Comparison of ENCODE assay signal across 12 mouse cellular contexts in genomic region chr1:75443247-75444024, GRCm38 (mm10). TPM values are rescaled to one million over a fixed set of nuclear protein-coding genes. Genes with fewer than 3 reads are reported as not detected.
DNase-seq lines count a peak whose midpoint lies in the region; ATAC-seq and TF ChIP-seq lines count a peak whose summit lies in the region.
"Had no signal": no experiment of that assay in that cellular context is flagged by ENCODE, and none has a peak within 500 bp of the region (broad histone marks: within the 10 kb centered on the region; RNA-seq: fewer than 3 reads in every experiment).

No protein-coding gene starts in this region.

- TF ChIP-seq CTCF in ES-Bruce4 (IDR thresholded peaks at IDR 0.05; ENCODE audit: low read depth, low read length): no peak
- TF ChIP-seq CTCF in brain, embryonic 14.5 days (IDR thresholded peaks at IDR 0.05; ENCODE audit: borderline replicate concordance, extremely low read depth, insufficient read depth, insufficient read length): no peak

- ATAC-seq in limb, embryonic 11.5 days (ENCODE audit: insufficient number of reproducible peaks, low FRiP score, low TSS enrichment, low read depth): no peak

- intact Hi-C loops in left cerebral cortex, postnatal 10 days (cut with DNase I): no loop called here

- no peak overlapping the region for H3K4me2 ChIP-seq in limb, embryonic 11.5 days (ENCODE audit: low read depth, severe bottlenecking)
- H3K4me2 ChIP-seq: liver, embryonic 11.5 days had no signal

- no peak overlapping the region for H3K4me3 ChIP-seq in ES-Bruce4 (ENCODE audit: low read depth, low read length)
- H3K4me3 ChIP-seq in forebrain, embryonic 10.5 days: peak overlapping the region; percentile 4; the same call in 1 of the 2 replicates
- no peak overlapping the region for H3K4me3 ChIP-seq in limb, embryonic 11.5 days (ENCODE audit: low read depth, low read length)
- H3K4me3 ChIP-seq: megakaryocyte, embryonic 14.5 days had no signal

- H3K36me3 ChIP-seq in ES-Bruce4 (ENCODE audit: control insufficient read depth, insufficient read depth, low read length, poor library complexity, severe bottlenecking): no peaks in the 10 kb centered on the region
- peaks cover 20% of the 10 kb centered on the region for H3K36me3 ChIP-seq in forebrain, embryonic 10.5 days (replicated peaks)
- H3K36me3 ChIP-seq in limb, embryonic 11.5 days (ENCODE audit: control insufficient read depth, insufficient read depth, low read length): 0 out of 2 replicates have a peak, but pooled peaks cover 2% of the 10 kb centered on the region

- no peaks in the 10 kb centered on the region for H3K9me3 ChIP-seq in ES-Bruce4 (replicated peaks; ENCODE audit: control insufficient read depth, insufficient read depth, low read length, poor library complexity, severe bottlenecking)
- no peaks in the 10 kb centered on the region for H3K9me3 ChIP-seq in forebrain, embryonic 10.5 days
- H3K9me3 ChIP-seq in limb, embryonic 11.5 days (ENCODE audit: control insufficient read depth, low read length): no peaks in the 10 kb centered on the region
- H3K9me3 ChIP-seq: megakaryocyte, embryonic 14.5 days had no signal

- no peak overlapping the region for H3K27ac ChIP-seq in ES-Bruce4 (ENCODE audit: insufficient read depth, low read length)
- peak overlapping the region; percentile 81 for H3K27ac ChIP-seq in forebrain, embryonic 10.5 days
- H3K27ac ChIP-seq in limb, embryonic 11.5 days (replicated peaks; ENCODE audit: low read depth, low read length): 0 out of 2 replicates have a peak overlapping the region, but pooled peaks have one; percentile 8

- peaks cover 8% of the 10 kb centered on the region for H3K4me1 ChIP-seq in ES-Bruce4 (ENCODE audit: control insufficient read depth, insufficient read depth, low read length)
- peaks cover 76% of the 10 kb centered on the region for H3K4me1 ChIP-seq in forebrain, embryonic 10.5 days
- H3K4me1 ChIP-seq in limb, embryonic 11.5 days (ENCODE audit: control insufficient read depth, insufficient read depth, low read length): peaks cover 50% of the 10 kb centered on the region

- no peaks in the 10 kb centered on the region for H3K27me3 ChIP-seq in ES-Bruce4 (ENCODE audit: control insufficient read depth, insufficient read depth, low read length, poor library complexity, severe bottlenecking)
- peaks cover 70% of the 10 kb centered on the region for H3K27me3 ChIP-seq in forebrain, embryonic 10.5 days (ENCODE audit: poor library complexity, severe bottlenecking)
- peaks cover 16% of the 10 kb centered on the region for H3K27me3 ChIP-seq in limb, embryonic 11.5 days (ENCODE audit: control insufficient read depth, insufficient read depth, low read length)

- H3K9ac ChIP-seq in ES-Bruce4 (ENCODE audit: low read depth, poor library complexity, severe bottlenecking): 0 out of 2 replicates have a peak overlapping the region, but pooled peaks have one; percentile 12
- 0 out of 2 replicates have a peak overlapping the region, but pooled peaks have one; percentile 30 for H3K9ac ChIP-seq in limb, embryonic 11.5 days (ENCODE audit: low read length)

- WGBS in forebrain, embryonic 10.5 days: 20% methylated on average over 13 of the region's 13 CpGs
- WGBS in limb, embryonic 11.5 days: 24% methylated on average over 13 of the region's 13 CpGs

- TF ChIP-seq POLR2A in ES-Bruce4 (IDR thresholded peaks at IDR 0.05; ENCODE audit: insufficient read depth, low read length): no peak
- no peak for TF ChIP-seq POLR2A in brain, embryonic 14.5 days (IDR thresholded peaks at IDR 0.05; ENCODE audit: borderline replicate concordance, extremely low read depth, insufficient read depth, insufficient read length, poor library complexity, severe bottlenecking)

- DNase-seq in brain, embryonic 14.5 days (ENCODE audit: low read depth): peak; percentile 82
- DNase-seq in forebrain, embryonic 10.5 days (ENCODE audit: extremely low spot score, low spot score): no peak
- DNase-seq in limb, embryonic 11.5 days (ENCODE audit: low spot score): no peak
- DNase-seq in urinary bladder, adult 2 months (ENCODE audit: low spot score): no peak
- no peak for DNase-seq in kidney, postnatal 4 days
- no peak for DNase-seq in urinary bladder, postnatal 4 days (ENCODE audit: low spot score in 2 of 2)
- DNase-seq in left cerebral cortex, postnatal 10 days (ENCODE audit: extremely low spot score in 1 of 2, low spot score in 2 of 2): no peak
- DNase-seq: kidney, postnatal 10 days; thymus, postnatal 4 days had no signal

- TF ChIP-seq EP300 in ES-Bruce4 (IDR thresholded peaks at IDR 0.05; ENCODE audit: insufficient read depth, low read depth, low read length): peak; percentile 1; the same call in 1 of the 2 replicates

RNA-seq across cellular contexts. Expression of gene Asic4, which starts 6.8 kb away (rescaled TPM):
- not detected in 2 replicates for polyA plus RNA-seq in ES-Bruce4 (2011; ENCODE audit: insufficient read depth, insufficient read length, low read depth, missing spikeins)
- 23.3 and 41.3 TPM in 2 replicates for polyA plus RNA-seq in brain, embryonic 14.5 days (2012; rRNA removed)
- polyA plus RNA-seq in forebrain, embryonic 10.5 days (2016; fragmentation: Nextera tagmentation; extraction: Ambion mirVana): 3.1 and 3.4 TPM in 2 replicates
- 0.07 and 0.13 TPM in 2 replicates for polyA plus RNA-seq in limb, embryonic 11.5 days (2014; fragmentation: Nextera tagmentation; extraction: Ambion mirVana)
- polyA plus RNA-seq in urinary bladder, adult 2 months (2012; rRNA removed): 0.03 and 0.06 TPM in 2 replicates
- total RNA-seq in left cerebral cortex, postnatal 10 days (2021): 10 to 100 TPM; 17.2 to 22.0 TPM

RNA-seq across cellular contexts. Expression of gene Gmppa, which starts 7.7 kb away (rescaled TPM):
- 35.2 and 36.5 TPM in 2 replicates for polyA plus RNA-seq in ES-Bruce4 (2011; ENCODE audit: insufficient read depth, insufficient read length, low read depth, missing spikeins)
- 98.7 and 144 TPM in 2 replicates for polyA plus RNA-seq in brain, embryonic 14.5 days (2012; rRNA removed)
- polyA plus RNA-seq in forebrain, embryonic 10.5 days (2016; fragmentation: Nextera tagmentation; extraction: Ambion mirVana): 55.9 and 60.1 TPM in 2 replicates
- 44.9 and 49.9 TPM in 2 replicates for polyA plus RNA-seq in limb, embryonic 11.5 days (2014; fragmentation: Nextera tagmentation; extraction: Ambion mirVana)
- polyA plus RNA-seq in urinary bladder, adult 2 months (2012; rRNA removed): 140 and 188 TPM in 2 replicates
- 10 to 100 TPM; 51.9 to 53.7 TPM for total RNA-seq in left cerebral cortex, postnatal 10 days (2021)

RNA-seq across cellular contexts. Expression of gene Chpf, which starts 35.7 kb away (rescaled TPM):
- polyA plus RNA-seq in ES-Bruce4 (2011; ENCODE audit: insufficient read depth, insufficient read length, low read depth, missing spikeins): 13.3 and 15.1 TPM in 2 replicates
- polyA plus RNA-seq in brain, embryonic 14.5 days (2012; rRNA removed): 71.7 and 78.3 TPM in 2 replicates
- 20.1 and 20.5 TPM in 2 replicates for polyA plus RNA-seq in forebrain, embryonic 10.5 days (2016; fragmentation: Nextera tagmentation; extraction: Ambion mirVana)
- polyA plus RNA-seq in limb, embryonic 11.5 days (2014; fragmentation: Nextera tagmentation; extraction: Ambion mirVana): 14.2 and 16.1 TPM in 2 replicates
- polyA plus RNA-seq in urinary bladder, adult 2 months (2012; rRNA removed): 65.0 and 69.4 TPM in 2 replicates
- 10 to 100 TPM; 79.8 to 80.6 TPM for total RNA-seq in left cerebral cortex, postnatal 10 days (2021)

RNA-seq across cellular contexts. Expression of gene Tmem198, which starts 35.9 kb away (rescaled TPM):
- polyA plus RNA-seq in ES-Bruce4 (2011; ENCODE audit: insufficient read depth, insufficient read length, low read depth, missing spikeins): 0.27 and 0.53 TPM in 2 replicates
- polyA plus RNA-seq in brain, embryonic 14.5 days (2012; rRNA removed): 46.9 and 57.2 TPM in 2 replicates
- 4.5 and 6.1 TPM in 2 replicates for polyA plus RNA-seq in forebrain, embryonic 10.5 days (2016; fragmentation: Nextera tagmentation; extraction: Ambion mirVana)
- 0.17 and 0.18 TPM in 2 replicates for polyA plus RNA-seq in limb, embryonic 11.5 days (2014; fragmentation: Nextera tagmentation; extraction: Ambion mirVana)
- 1.1 and 1.6 TPM in 2 replicates for polyA plus RNA-seq in urinary bladder, adult 2 months (2012; rRNA removed)
- total RNA-seq in left cerebral cortex, postnatal 10 days (2021): 10 to 100 TPM; 58.2 to 59.3 TPM
